Mouse (Mus musculus) intestine, embryonic 16.5 days (tissue): ENCODE data around the gene Stk32b. TPM values are rescaled to one million over a fixed set of nuclear protein-coding genes. Genes with fewer than 3 reads are reported as not detected.

ENCODE experiments used
- ATAC-seq: fragments of 200-750 bp; cut with Nextera tagmentation; 2 replicates; pipeline ENCODE4 v1.8.0; 2017; ENCODE audit warnings: moderate TSS enrichment, moderate library complexity
- H3K27ac ChIP-seq: fragments of 300-500 bp; sonication (generic); 2 replicates; pipeline ENCODE4 v1.5.1; 2014; ENCODE audit warnings: mild to moderate bottlenecking, low read length
- H3K27me3 ChIP-seq: fragments of 300-500 bp; sonication (generic); replicated peaks from 2 replicates; pipeline ENCODE4 v1.6.1; 2014; ENCODE audit warnings: low read length, control low read depth, mixed read lengths; ENCODE audit not compliant: control insufficient read depth, insufficient read depth
- H3K36me3 ChIP-seq: fragments of 300-500 bp; sonication (generic); 2 replicates; pipeline ENCODE4 v1.6.1; 2014; ENCODE audit warnings: low read length, control low read depth; ENCODE audit not compliant: control insufficient read depth, insufficient read depth
- H3K4me1 ChIP-seq: fragments of 300-500 bp; sonication (generic); 2 replicates; pipeline ENCODE4 v1.6.1; 2014; ENCODE audit warnings: low read length, control low read depth, mixed read lengths; ENCODE audit not compliant: control insufficient read depth, insufficient read depth
- H3K4me2 ChIP-seq: fragments of 300-500 bp; sonication (generic); 2 replicates; pipeline ENCODE4 v1.6.1; 2014; ENCODE audit warnings: low read depth, low read length, control low read depth
- H3K4me3 ChIP-seq: fragments of 300-500 bp; sonication (generic); 2 replicates; pipeline ENCODE4 v1.5.1; 2014; ENCODE audit warnings: mild to moderate bottlenecking, low read length
- H3K9ac ChIP-seq: fragments of 300-500 bp; sonication (generic); 2 replicates; pipeline ENCODE4 v1.6.1; 2014; ENCODE audit warnings: low read depth, low read length
- H3K9me3 ChIP-seq: fragments of 300-500 bp; sonication (generic); 2 replicates; pipeline ENCODE4 v1.6.1; 2016; ENCODE audit warnings: low read length, control low read depth; ENCODE audit not compliant: control insufficient read depth
- WGBS: fragments of 180-500 bp; shearing (Covaris S2); extraction: QIAGEN DNeasy Blood & Tissue Kit; methylation state at CpG from one replicate; pipeline ENCODE4 v1.1.7; 2014; 5-methylcytosine and 5-hydroxymethylcytosine counted together
- polyA plus RNA-seq: library from polyadenylated mRNA; unstranded; fragments of >200 nt; fragmentation: Nextera tagmentation; extraction: Ambion mirVana; gene quantifications from 2 replicates; pipeline ENCODE4 v1.2.1, GENCODE M21; 2015

Gene Stk32b
- polyA plus RNA-seq, 1 experiment from 2014 or later = 0.37 TPM

DNA sequence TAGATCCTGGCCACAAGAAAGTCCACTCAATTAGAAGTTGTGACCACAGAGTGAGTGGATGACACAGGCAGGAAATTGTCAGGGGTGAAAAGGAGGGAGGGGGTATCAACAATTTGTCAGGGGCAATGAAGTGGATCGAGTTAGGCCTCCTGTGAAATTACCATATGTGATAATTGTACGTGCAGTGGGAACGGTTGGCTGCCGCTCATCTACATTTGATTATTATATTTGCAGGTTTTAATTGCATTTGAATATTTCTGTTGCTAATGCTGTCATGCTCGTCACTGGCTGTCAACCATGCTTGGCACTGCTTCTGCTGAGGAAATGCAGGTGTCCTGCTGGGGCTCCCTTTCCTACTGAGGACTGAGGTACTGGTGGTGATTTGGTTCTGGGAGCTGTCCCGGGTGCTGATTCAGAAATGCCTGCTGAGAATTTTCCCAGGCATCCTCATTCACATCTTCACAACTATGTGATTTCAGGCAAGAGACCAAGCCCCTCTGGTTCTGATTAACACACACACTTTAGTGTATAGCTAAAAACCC lies 159.6 kb downstream of the Stk32b start:
- Histone ChIP-seq H3K4me3 (no peak overlapping the region), H3K27ac (no peak overlapping the region), H3K9ac (no peak overlapping the region), H3K27me3 (no peaks in the 10 kb centered on the region), H3K4me1 (no peaks in the 10 kb centered on the region), H3K4me2 (no peak overlapping the region), H3K9me3 (no peaks in the 10 kb centered on the region), H3K36me3 (no peaks in the 10 kb centered on the region)
- no peak for ATAC-seq
- WGBS = 58% methylated on average over 6 of the region's 6 CpGs

DNA sequence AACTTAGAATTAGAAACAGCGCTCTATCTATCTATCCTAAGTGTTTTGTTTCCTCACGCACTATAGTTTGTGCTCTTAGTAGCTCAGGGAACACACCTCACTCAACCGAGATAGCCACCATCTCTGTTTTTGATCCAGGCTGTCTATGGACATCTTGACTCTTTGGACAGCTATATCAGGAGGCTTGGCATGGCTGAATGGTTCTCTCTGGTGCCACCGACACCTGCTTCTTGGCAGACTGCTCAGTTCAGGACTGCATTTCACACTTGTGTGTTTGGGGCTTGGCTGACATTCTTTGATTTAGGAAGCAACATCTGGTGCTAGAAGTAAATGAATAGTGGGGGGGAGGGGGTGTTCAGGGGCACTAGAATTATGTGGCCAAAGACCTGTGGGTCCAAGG lies 162.7 kb downstream of the Stk32b start:
- ATAC-seq = no peak
- H3K4me1 ChIP-seq = no peaks in the 10 kb centered on the region
- H3K27me3 ChIP-seq = no peaks in the 10 kb centered on the region
- H3K9me3 ChIP-seq = no peaks in the 10 kb centered on the region
- no peaks in the 10 kb centered on the region for H3K36me3 ChIP-seq
- 90% methylated on average over 4 of the region's 4 CpGs for WGBS
- no peak overlapping the region for H3K27ac ChIP-seq
- no peak overlapping the region for H3K4me2 ChIP-seq
- no peak overlapping the region for H3K9ac ChIP-seq
- H3K4me3 ChIP-seq = no peak overlapping the region

DNA sequence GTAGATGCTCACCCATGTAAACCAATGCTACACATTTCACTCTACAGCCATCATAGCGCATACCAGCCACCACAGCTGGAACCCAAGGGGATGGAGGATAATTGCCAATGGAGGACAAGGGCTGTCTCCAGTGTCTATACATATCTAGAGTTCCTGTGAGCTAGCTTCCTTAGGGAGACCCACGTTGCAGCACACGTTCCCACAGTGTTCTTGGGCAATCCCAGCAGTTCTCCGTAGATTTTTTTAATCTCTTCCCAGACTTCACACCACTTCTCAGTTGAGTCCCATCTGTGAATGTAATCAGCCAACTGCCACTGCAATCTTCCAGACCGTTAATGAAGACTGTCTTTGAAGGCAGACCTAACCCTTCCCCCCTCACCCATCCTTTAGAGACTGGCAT lies 165.3 kb downstream of the Stk32b start:
- WGBS = 78% methylated on average over 5 of the region's 5 CpGs
- Histone ChIP-seq H3K4me3 (no peak overlapping the region), H3K4me2 (no peak overlapping the region), H3K27ac (no peak overlapping the region), H3K27me3 (no peaks in the 10 kb centered on the region), H3K4me1 (no peaks in the 10 kb centered on the region), H3K36me3 (no peaks in the 10 kb centered on the region), H3K9ac (no peak overlapping the region), H3K9me3 (no peaks in the 10 kb centered on the region)
- ATAC-seq = no peak

DNA sequence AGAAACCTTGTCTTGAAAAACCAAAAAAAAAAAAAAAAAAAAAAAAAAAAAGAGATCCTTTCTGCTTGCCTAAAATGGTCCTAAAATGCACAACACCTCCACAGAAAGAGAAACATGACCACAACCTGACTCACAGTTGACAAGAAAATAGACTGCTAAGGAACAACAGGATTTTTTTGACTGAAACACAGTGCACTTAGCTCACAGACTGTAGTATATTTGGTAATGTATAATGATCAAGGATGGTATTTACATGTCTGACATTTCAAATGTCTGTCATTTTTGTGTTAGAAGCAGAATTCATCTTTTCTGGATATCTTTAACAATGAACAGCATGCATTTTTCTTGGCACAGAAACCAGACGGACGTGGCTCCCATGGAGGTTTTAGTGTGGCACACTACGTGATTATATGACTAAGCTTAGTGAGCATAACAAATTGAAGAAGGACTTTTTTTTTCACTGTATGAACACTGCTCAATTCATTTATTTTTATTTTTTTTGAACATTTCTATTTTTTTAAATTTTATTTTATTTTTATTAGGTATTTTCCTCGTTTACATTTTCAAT lies 181.2 kb downstream of the Stk32b start:
- H3K4me3 ChIP-seq = no peak overlapping the region
- WGBS = 85% methylated on average over 4 of the region's 4 CpGs
- H3K9me3 ChIP-seq = no peaks in the 10 kb centered on the region
- no peaks in the 10 kb centered on the region for H3K36me3 ChIP-seq
- ATAC-seq = no peak
- H3K4me1 ChIP-seq = no peaks in the 10 kb centered on the region
- H3K27me3 ChIP-seq = no peaks in the 10 kb centered on the region
- no peak overlapping the region for H3K4me2 ChIP-seq
- H3K9ac ChIP-seq = no peak overlapping the region
- no peak overlapping the region for H3K27ac ChIP-seq

DNA sequence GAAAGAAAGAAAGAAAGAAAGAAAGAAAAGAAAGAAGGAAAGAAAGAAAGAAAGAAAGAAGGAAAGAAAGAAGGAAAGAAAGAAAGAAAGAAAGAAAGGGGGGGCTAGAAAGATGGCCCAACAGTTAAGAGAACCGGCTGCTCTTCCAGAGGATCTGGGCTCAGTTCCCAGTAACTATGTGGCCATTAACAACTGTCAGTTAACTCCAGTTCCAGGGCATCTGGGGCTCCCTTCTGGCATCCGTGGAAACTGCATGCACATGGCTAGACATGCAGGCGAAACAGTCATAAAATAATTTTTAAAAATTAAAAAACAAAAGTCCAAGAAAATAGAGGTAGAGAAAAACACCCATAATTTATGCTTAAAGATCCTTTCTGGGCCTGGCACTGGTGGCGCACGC lies 181.7 kb downstream of the Stk32b start:
- no peak for ATAC-seq
- no peaks in the 10 kb centered on the region for H3K36me3 ChIP-seq
- no peaks in the 10 kb centered on the region for H3K27me3 ChIP-seq
- WGBS = 76% methylated on average over 5 of the region's 5 CpGs
- no peaks in the 10 kb centered on the region for H3K4me1 ChIP-seq
- no peak overlapping the region for H3K27ac ChIP-seq
- H3K9ac ChIP-seq = no peak overlapping the region
- H3K4me3 ChIP-seq = no peak overlapping the region
- H3K4me2 ChIP-seq = no peak overlapping the region
- no peaks in the 10 kb centered on the region for H3K9me3 ChIP-seq

DNA sequence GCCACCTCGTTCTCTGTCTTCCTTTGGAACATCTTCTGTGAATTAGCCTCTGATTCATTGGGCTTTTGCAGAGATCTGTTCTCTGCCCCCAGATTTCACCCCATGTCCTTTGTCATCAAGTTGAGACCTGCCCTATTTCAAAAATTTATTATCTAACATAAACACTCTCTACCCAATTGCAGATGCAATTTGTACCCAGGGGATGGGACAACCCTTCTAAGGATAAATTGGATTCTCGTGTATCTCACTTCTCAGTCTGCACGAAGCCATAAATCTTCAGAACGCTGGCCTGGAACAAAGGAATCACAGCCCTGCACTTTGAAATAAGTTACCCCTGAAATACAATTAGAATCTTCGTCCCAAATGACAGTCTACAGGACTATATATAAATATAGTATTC lies 191.6 kb downstream of the Stk32b start:
- H3K4me2 ChIP-seq = no peak overlapping the region
- 58% methylated on average over 5 of the region's 5 CpGs for WGBS
- ATAC-seq = no peak

DNA sequence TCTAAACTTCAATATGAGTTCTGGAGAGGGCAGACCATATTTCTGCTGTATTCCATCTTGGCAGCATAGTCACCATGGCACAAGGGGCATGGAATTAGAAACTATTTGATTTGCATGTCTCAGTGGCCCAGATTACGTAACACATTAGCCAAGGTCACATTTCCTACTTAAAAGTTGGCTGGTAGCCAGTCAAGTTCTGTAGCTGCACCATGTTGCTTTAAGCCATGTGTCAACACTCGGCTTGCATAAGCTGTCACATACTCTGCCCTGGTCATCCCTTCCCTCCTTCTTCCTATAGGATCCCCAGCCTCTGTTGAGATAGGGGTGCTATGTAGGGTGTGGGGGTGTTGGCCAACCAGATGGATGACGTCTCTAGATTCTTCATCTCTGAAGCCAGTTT lies 196.5 kb downstream of the Stk32b start:
- H3K27me3 ChIP-seq = no peaks in the 10 kb centered on the region
- no peak overlapping the region for H3K4me3 ChIP-seq
- no peak overlapping the region for H3K4me2 ChIP-seq
- H3K9me3 ChIP-seq = no peaks in the 10 kb centered on the region
- WGBS = 69% methylated on average over 3 of the region's 3 CpGs
- H3K4me1 ChIP-seq = no peaks in the 10 kb centered on the region
- H3K36me3 ChIP-seq = no peaks in the 10 kb centered on the region
- H3K9ac ChIP-seq = no peak overlapping the region
- no peak for ATAC-seq
- no peak overlapping the region for H3K27ac ChIP-seq

More for the DNA sequence above, 191.6 kb downstream of the Stk32b start:
- no peaks in the 10 kb centered on the region for H3K9me3 ChIP-seq
- H3K4me1 ChIP-seq = no peaks in the 10 kb centered on the region
- H3K27ac ChIP-seq = no peak overlapping the region
- H3K27me3 ChIP-seq = no peaks in the 10 kb centered on the region
- H3K4me3 ChIP-seq = no peak overlapping the region
- no peaks in the 10 kb centered on the region for H3K36me3 ChIP-seq
- H3K9ac ChIP-seq = no peak overlapping the region

DNA sequence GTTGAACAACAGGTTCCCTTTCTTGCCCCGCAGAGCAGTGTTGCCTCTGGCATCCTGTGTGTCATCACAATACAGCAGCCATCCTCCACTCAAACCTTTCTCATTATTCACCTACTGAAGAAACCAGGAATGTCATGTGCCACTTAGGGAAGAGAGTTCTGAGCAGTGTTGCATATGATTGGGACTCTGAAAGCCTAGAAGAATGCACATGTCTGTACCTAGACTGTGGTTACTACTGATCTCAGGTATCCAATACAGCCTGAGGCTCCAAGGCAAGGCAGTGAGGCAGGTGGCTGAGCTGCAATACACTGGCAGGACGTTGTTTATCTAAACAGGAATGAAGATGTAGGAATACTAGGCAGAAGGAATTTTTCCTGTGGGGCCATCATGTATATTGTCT lies 204.5 kb downstream of the Stk32b start:
- no peak overlapping the region for H3K4me3 ChIP-seq
- ATAC-seq = no peak
- no peak overlapping the region for H3K9ac ChIP-seq
- H3K4me2 ChIP-seq = no peak overlapping the region
- H3K4me1 ChIP-seq = no peaks in the 10 kb centered on the region
- H3K27me3 ChIP-seq = no peaks in the 10 kb centered on the region
- H3K27ac ChIP-seq = no peak overlapping the region
- H3K36me3 ChIP-seq = no peaks in the 10 kb centered on the region
- no peaks in the 10 kb centered on the region for H3K9me3 ChIP-seq
- WGBS = 29% methylated on average over 2 of the region's 2 CpGs

DNA sequence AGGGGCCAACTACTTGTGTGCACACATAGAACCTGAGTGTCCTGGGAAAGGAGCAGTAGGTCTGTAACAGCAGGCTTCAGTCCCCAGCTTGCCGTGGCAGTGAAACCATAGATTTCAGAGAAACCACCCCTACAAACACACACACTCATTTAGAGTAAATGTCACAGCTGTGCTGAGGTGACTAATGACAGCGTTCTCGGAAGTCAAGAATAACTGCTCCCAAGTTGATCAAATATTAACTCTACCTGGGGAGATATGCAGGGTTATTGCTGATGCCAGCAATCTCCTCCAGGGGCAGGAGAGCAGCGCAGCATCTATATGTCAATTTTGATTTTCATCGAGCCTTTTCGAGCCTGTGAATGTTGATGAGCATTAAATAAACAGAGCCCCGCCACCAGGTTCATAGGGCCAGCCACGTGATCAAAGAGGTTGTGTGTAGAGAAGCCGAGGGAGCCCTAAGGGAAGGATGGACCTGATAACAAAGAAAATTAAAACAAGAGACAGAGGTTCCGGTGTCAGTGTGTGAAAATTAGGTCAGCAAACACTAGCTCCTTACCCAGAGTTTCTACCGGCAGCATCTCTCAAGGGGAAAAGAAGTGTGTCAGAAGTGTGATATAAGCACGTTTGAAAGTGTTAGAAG lies 210.0 kb downstream of the Stk32b start:
- no peak overlapping the region for H3K9ac ChIP-seq
- H3K9me3 ChIP-seq = no peaks in the 10 kb centered on the region
- H3K4me2 ChIP-seq = no peak overlapping the region
- H3K27me3 ChIP-seq = no peaks in the 10 kb centered on the region
- no peak overlapping the region for H3K27ac ChIP-seq
- no peaks in the 10 kb centered on the region for H3K4me1 ChIP-seq
- H3K4me3 ChIP-seq = no peak overlapping the region
- ATAC-seq = peak; percentile 81
- H3K36me3 ChIP-seq = no peaks in the 10 kb centered on the region
- 46% methylated on average over 12 of the region's 12 CpGs for WGBS
